Mouse (Mus musculus) small intestine, adult 2 months (tissue): Measurements from ENCODE around the gene Snap23.

Source experiments
- CTCF ChIP-seq: fragments of 200-500 bp; IDR thresholded peaks from 2 replicates; pipeline ENCODE4 v1.5.1; 2012; ENCODE audit warnings: low read depth, mild to moderate bottlenecking, control low read depth, inconsistent platforms, low read length, moderate library complexity, mixed read lengths; ENCODE audit not compliant: insufficient replicate concordance, insufficient read length; ENCODE audit errors: extremely low read depth
- POLR2A ChIP-seq: fragments of 200-500 bp; IDR thresholded peaks from 2 replicates; pipeline ENCODE4 v1.6.1; 2012; ENCODE audit warnings: low read depth, mild to moderate bottlenecking, control low read depth, inconsistent platforms, low read length, moderate library complexity

DNA sequence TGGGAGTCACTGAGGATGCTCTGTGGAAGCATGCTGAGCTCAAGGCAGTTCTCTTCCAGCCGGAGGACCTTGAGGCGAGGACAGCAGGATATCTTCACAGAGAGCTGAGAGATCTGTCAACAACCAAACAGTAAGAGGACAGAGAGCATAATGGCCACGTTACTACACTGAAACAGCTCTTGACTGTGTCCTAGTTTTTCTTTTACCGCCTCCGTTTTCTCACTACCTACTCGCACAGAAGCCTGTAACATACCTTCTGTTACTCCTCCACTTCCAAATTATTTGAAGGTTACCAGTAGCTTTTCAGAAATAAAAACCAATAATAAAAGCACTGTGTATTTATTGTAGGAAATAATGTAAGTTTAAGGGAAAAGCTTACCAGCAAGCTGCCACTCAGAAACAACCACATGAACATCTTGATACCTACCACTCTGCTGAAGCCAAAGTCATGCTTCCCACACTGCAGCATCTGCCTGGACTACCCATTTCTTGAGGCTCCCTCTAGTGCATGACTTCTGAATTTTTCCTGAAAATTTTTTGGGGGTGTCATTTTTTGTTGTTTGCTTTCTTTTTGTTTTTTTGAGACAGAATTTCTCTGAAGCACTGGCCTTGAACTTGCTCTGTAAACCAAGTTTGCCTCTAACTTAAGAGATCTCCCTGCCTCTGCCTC is 38.7 kb downstream of the Snap23 start:
- TF ChIP-seq POLR2A (no peak), CTCF (no peak)
